Mouse (Mus musculus): Measurements from ENCODE around the gene Vmn2r69.

DNA sequence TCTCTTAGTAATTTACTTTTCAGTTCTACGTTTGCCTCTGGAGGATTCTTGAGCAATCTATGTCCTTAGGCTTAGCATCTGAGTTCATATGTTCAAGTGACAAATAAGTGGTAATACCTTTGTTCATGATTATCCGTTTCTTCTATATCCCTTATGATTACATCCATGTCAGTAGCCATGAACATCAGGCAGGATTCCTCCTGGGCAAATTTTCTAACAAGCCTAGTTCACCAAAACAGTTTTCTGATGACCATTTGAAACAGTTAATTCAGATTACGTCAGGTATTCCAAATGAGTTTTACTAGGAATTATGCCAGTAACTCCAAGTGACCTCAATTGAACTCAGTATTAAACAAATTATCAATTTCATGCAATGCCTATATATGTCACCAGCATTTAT, at the start of gene Vmn2r69:
- TF ChIP-seq CTCF (IDR thresholded peaks at IDR 0.05) (no peak), POLR2A (IDR thresholded peaks at IDR 0.05; ENCODE audit: insufficient read depth, low read depth, low read length) (no peak)
